In genomic region chr2:30711853-30712498, GRCm38 (mm10) we compare ENCODE assay signal across 8 mouse cellular contexts.
A peak's percentile ranks its signal among the peaks of the same experiment; 100 is the strongest.
DNase-seq lines count a peak whose midpoint lies in the region; ATAC-seq and TF ChIP-seq lines count a peak whose summit lies in the region.

No protein-coding gene starts in this region.

- H3K9ac ChIP-seq in ES-Bruce4 (ENCODE audit: low read depth, poor library complexity, severe bottlenecking): peak overlapping the region; percentile 69
- H3K9ac ChIP-seq in forebrain, embryonic 16.5 days (replicated peaks; ENCODE audit: low read depth, low read length): peak overlapping the region; percentile 81

- H3K27ac ChIP-seq in ES-Bruce4 (ENCODE audit: insufficient read depth, low read length): no peak overlapping the region
- H3K27ac ChIP-seq in forebrain, embryonic 16.5 days (ENCODE audit: low read length): peak overlapping the region; percentile 96

- no peaks in the 10 kb centered on the region for H3K27me3 ChIP-seq in ES-Bruce4 (ENCODE audit: control insufficient read depth, insufficient read depth, low read length, poor library complexity, severe bottlenecking)
- no peaks in the 10 kb centered on the region for H3K27me3 ChIP-seq in forebrain, embryonic 16.5 days (replicated peaks; ENCODE audit: control insufficient read depth, insufficient read depth, low read length)

- TF ChIP-seq POLR2A in ES-Bruce4 (IDR thresholded peaks at IDR 0.05; ENCODE audit: insufficient read depth, low read length): no peak

- no peaks in the 10 kb centered on the region for H3K9me3 ChIP-seq in ES-Bruce4 (replicated peaks; ENCODE audit: control insufficient read depth, insufficient read depth, low read length, poor library complexity, severe bottlenecking)
- H3K9me3 ChIP-seq in forebrain, embryonic 16.5 days (ENCODE audit: control insufficient read depth, low read length): no peaks in the 10 kb centered on the region

- no peak for TF ChIP-seq EP300 in ES-Bruce4 (IDR thresholded peaks at IDR 0.05; ENCODE audit: insufficient read depth, low read depth, low read length)

- peaks cover 6% of the 10 kb centered on the region for H3K4me1 ChIP-seq in ES-Bruce4 (ENCODE audit: control insufficient read depth, insufficient read depth, low read length)
- H3K4me1 ChIP-seq in forebrain, embryonic 16.5 days (replicated peaks; ENCODE audit: control insufficient read depth, insufficient read depth, low read length): peaks cover 65% of the 10 kb centered on the region

- H3K36me3 ChIP-seq in ES-Bruce4 (ENCODE audit: control insufficient read depth, insufficient read depth, low read length, poor library complexity, severe bottlenecking): no peaks in the 10 kb centered on the region
- H3K36me3 ChIP-seq in forebrain, embryonic 16.5 days (ENCODE audit: control insufficient read depth, insufficient read depth): no peaks in the 10 kb centered on the region

- H3K4me2 ChIP-seq in forebrain, embryonic 16.5 days (ENCODE audit: low read length): peak overlapping the region; percentile 67

- TF ChIP-seq CTCF in ES-Bruce4 (IDR thresholded peaks at IDR 0.05; ENCODE audit: low read depth, low read length): no peak

- under 1% methylated on average over 63 of the region's 63 CpGs for WGBS in forebrain, embryonic 16.5 days

- ATAC-seq in cerebellum, adult (ENCODE audit: insufficient number of reproducible peaks, low FRiP score, low TSS enrichment): peak; percentile 46; the same call in 1 of the 2 replicates
- peak; percentile 71 for ATAC-seq in forebrain, embryonic 16.5 days

- H3K4me3 ChIP-seq in ES-Bruce4 (ENCODE audit: low read depth, low read length): peak overlapping the region; percentile 46
- H3K4me3 ChIP-seq in forebrain, embryonic 16.5 days (replicated peaks; ENCODE audit: low read length): peak overlapping the region; percentile 45

- DNase-seq in heart, postnatal 4 days: peak; percentile 96
- DNase-seq in layer of hippocampus, adult 8-10 months (ENCODE audit: low spot score in 2 of 2): peak; percentile 88 to 90
- DNase-seq in lung, postnatal 10 days: peak; percentile 94
- DNase-seq in retina, postnatal 1 day: peak; percentile 87
- peak; percentile 91 for DNase-seq in urinary bladder, adult 2 months (ENCODE audit: low spot score)
